Mouse (Mus musculus): ENCODE data around the gene Nox4.

Gene Nox4

DNA sequence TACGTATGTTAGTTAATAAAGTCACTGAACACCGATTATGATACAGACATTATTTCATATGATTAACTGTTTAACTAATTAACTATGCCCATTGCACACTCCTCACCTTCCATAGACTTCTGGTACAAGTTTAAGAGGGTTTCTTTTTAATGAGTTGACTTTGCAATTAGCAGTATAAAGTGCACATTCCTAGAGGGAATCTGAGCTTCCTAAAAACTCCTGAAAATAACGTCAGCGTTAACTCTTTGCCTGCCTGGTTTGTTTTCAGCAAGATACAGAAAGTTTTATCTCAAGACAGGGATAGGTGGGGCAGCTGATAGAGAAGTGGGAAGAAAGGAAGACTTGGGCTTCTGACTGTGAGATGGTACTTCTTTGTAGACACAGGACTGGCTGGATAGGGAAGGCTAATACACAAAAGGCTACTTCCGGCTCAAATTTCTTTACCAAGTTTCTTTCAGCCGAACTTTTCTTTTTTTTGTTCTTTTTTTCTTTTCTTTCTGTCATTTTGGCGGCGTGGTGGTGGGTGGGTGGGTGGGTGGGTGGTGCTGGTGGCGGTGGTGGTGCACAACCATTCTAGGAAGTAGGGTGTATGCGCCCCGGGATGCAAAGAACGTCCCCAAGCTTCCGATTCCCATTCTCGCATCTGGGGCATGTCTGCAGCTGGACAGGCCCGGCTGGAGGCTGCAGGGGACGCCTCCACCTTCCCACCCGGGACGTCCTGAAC, at the start of gene Nox4:
Gene Nox4, plus strand, starts transcription at position 241 of the 724 bp plus-strand sequence.
- DNase-seq (ENCODE audit: low read depth, low spot score), result no peak

DNA sequence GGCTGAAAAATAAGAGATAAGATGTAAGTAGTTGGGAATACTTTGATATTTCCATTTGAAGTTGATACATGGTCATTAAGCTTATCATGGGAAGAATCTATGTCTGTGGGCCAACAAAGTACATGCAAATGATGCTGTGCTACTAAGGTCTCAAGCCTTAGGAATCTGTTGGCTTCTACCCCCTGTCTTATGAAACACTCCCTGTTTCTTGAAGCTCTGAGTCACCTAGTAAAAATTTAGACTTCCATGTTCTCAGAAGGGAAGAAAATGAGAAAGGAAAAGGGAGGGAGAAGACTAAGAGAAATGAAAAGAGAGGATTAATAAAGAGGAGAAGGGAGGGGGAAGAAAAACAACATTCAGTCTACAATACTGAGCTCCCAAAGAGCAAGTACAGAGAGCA, 41.1 kb upstream of the Nox4 start:
- no peak for DNase-seq (ENCODE audit: low read depth, low spot score)

DNA sequence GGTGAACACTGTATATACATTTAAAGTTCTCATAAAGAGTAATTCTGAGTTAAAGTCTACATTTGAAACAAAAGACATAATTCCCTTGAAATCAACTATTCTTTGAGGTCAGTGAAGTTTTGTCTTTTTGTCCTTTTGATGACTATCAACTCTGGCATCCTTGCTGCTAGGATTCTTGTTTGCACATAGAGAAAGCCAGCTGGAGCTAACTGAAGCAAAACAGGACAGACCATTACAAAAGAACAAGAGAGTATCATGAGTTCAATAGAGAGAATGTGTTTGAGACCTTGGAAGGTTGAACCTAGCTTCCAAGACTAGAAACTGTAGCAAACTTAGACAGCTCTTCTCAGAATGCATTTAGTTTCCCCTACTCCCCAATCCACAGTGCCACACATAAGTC, 24.2 kb upstream of the Nox4 start:
- DNase-seq (ENCODE audit: low read depth, low spot score), result no peak

DNA sequence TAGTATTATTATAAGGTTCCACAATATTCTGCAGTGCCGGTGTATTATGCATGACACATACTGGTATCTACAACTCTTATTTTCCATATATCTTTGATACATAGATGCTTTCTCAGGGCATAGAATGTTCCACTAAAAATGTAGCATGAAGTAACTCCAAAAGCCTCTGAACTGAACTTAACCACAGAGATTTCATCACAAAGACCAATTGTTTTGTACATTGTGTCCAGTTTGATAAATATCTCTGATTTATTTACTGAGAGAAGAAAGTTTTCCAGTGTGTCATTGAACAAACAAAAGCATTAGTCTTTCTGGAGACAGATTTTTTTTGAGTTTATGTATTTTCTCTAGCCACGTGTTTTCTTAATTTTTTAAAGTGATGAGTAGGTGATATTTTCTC, 23.1 kb upstream of the Nox4 start:
- DNase-seq (ENCODE audit: low read depth, low spot score), result no peak

DNA sequence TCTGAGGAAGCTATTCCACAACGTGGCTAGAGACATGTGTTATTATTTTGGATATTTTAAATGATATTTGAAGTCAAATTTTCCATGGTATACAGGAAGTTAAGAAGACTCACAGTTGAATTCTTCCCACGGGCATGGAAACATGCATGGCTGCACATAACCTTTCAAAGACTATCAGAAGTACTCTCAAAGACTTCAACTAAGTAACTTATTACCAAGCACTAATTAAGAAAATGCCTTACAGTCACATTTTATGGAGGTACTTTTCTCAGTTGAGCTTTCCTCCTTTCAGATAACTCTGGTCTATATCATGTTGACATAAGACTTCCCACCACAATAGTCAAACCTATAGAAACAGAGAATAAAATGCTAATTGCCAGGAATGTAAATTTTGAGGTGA, 20.3 kb upstream of the Nox4 start:
- DNase-seq (ENCODE audit: low read depth, low spot score), result no peak

DNA sequence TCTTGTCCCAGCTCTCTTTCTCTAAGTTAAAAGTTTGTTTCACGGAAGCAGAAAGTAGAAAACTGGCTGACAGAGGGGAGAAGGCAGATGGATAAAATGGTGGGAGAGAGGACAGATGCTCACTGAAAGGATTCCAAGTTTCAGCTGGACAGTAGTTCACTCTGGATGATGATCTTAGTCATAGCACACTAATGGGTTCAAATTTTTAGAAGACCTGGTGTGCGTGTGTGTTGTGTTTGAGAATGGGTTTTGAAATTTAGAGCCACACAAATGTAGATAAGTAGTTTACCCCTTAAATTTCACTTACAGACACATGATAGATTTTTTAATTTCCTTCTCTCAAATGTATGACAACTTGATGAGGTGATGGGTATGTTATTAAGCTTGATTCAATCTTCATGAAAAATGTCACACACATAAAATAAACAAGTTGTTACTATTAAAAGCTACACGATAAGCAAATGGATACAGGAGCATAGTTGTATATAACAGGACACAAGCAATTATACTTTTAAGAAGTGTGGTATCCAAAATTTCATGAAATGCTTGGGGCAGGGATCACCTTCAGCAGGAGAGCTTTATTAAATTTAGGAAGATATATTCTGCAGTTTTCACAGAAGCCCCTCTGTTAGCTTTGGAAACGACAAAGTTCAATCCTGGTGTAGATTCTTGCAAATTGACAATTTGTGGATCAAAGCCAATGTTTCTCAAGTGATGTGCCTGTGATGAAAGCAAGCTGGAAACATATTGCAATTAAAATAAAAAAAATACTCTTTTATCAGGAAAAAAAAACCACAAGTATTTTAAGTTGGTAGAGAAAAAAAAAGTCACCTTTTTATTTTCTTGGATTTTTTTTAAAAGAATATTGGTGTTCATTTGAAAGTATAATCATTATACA, 18.6 kb upstream of the Nox4 start:
- DNase-seq (ENCODE audit: low read depth, low spot score), result no peak

DNA sequence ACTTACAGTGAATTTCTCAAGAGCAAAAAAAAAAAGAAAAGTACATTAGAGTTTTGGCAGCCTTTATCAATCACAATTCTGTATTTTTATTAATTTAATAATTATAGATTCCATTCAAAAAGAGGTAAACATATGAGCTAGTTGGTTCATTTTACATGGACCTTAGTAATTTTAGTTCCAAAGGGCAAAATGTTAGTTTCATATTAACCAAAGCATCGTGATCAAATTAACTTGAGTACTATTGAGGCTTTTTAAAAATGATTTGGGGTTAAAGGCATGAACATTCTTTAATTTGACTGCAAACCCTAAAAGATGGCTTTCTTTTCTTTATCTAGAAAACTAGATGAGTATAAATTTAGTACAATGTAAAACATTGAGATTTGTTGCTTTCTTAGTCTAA, 16.4 kb upstream of the Nox4 start:
- no peak for DNase-seq (ENCODE audit: low read depth, low spot score)

DNA sequence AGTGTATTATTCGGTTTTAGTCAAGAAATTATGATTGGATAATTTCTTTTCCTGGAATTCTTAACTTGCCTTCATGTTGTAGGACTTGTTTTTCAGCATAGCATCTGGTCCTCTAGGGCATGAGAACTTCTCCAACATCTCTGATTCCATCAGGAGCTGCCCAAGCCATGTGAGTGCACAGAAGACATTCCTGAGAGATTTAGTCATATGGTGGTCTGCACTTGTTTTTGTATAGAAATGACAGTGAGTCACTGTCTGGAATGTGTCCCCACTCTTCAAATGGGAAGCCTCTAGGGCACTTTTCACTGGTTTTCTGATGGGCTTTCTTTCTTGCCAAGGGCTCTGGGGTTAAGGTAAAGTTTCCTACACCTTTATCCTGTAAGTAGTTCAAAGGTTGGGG, 4.8 kb upstream of the Nox4 start:
- DNase-seq (ENCODE audit: low read depth, low spot score), result no peak

DNA sequence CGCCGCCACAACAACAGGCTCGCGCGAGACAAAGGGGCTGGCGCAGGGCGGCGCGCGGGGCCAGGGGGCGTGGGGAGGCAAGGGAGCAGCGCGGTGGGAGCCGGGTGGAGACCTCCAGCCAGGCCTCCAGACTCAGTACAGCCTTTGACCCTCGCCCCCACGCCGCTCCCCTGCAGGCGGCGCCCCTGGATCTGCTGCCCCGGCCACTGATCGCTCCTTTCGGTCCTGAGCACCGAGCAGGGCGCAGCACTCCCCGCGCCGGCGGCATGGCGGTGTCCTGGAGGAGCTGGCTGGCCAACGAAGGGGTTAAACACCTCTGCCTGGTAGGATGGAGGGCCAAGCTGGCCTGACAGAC, 661 bp downstream of the Nox4 start:
- no peak for DNase-seq (ENCODE audit: low read depth, low spot score)

DNA sequence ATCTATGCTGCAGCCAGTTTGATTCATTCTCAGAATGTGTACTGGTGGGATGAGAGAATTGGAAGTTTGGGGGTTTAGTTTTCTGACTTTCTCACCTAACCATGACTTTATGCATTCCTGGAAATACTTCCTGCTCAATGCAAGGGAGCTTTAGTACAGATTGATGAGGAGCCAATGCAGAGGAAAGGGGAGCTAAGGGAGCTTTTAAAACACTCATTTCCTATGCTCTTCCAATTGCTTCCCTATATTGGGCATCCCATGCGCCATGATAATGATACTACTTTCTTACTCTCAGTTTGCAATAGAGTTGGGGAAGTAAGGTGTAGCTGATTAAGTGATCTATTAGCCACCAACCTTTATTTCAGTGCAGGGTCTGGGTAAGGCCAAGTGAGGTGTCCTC, 1.0 kb downstream of the Nox4 start:
- no peak for DNase-seq (ENCODE audit: low read depth, low spot score)

DNA sequence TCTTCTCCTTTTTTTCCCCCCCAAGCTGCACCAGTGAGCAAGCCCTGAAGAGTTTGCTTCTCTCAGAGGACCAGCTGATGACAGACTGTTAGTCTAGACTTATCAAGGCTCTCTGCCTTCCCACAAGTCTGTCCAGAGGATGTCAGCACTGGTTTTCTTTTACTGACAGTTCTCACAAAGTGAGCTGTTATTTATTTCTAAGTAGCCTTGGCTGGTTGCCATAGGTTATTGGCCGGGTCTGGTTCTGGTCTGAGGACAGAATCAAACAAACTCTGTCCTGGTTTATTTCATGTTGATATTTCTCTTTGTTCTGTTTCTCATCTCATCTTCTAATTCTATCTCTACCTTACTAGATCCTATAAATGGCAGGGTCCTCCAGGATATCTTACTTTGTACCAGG, 2.0 kb downstream of the Nox4 start:
- DNase-seq (ENCODE audit: low read depth, low spot score), result no peak

DNA sequence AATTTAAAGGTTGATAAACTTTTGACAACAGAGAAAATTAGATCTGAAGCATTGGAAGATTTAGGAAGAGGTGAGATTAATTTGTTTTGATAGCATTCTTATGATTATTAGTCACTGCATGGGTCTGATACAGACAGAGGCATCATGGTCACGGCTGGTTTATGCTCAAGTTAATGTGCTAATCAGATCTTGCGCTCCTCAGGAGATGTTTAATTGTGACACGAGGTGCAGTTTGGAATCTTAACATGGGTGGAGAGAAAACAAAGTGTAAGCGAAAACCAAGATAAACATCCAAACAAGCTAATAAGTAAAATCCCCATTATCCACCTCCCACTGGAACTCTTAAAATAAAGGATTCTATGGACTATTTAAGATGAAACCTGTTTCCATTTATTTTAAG, 6.2 kb downstream of the Nox4 start:
- DNase-seq (ENCODE audit: low read depth, low spot score), result no peak

DNA sequence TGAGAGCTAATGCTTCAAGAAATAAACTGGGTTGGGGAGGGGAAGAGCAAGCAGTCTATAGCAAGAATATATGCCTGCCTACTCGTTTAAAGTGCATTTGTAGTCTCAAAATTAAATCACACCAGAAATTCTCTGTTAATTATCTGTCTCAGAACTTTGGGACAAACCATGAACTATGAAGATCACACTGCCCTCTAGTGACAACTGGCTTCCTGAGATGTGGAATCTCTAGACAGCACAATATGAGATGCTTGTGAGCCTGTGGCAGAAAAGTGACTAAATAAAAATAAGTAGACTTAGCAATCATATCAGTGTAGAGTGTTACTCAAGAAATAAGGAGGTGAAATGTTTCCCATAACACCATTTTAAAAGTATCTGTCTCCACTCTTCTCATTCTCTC, 31.3 kb downstream of the Nox4 start:
- peak; percentile 66 for DNase-seq (ENCODE audit: low read depth, low spot score)

DNA sequence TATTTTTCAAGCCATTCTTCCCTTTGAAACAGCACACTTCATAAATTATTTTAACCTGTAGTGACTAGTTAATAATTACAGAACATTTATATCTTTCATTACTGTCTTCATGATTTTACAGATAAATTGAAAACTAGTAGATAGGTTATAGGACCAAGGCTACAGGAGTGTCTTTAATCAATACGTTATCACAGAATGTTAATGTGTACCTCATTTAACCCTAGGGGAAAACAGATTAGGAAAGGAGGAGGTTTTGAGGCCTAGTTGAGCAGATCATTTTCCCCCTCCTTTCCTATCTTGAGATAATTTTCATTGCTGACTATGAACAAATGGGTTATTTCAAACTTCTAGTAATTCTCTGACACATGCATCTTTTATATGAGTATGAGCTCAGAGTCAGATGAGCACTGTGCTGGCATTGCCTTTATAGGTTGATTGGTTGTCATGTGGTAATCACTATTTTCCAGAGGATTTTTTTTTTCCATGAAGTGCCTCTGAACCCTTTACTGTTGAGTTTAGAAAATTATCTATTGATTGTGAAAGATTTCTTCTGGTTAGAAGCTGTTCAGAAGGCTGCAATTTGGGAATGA, 57.9 kb downstream of the Nox4 start:
- DNase-seq (ENCODE audit: low read depth, low spot score), result no peak

DNA sequence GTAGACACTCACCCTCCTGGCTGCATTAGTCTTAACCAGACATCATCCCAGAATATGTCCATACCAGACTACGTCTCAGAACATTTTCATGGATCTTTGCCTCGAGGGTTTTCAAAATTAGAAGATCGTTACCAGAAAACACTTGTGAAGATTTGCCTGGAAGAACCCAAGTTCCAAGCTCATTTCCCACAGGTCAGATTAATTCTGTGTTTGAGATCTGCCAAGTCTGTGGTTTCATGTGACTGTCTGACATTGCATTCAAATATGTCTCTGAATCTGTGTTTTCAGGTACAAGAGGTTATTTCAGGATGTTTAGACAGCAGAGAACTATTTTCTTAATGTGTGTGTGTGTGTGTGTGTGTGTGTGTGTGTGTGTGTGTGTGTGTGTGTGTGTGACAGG, 75.7 kb downstream of the Nox4 start:
- no peak for DNase-seq (ENCODE audit: low read depth, low spot score)

DNA sequence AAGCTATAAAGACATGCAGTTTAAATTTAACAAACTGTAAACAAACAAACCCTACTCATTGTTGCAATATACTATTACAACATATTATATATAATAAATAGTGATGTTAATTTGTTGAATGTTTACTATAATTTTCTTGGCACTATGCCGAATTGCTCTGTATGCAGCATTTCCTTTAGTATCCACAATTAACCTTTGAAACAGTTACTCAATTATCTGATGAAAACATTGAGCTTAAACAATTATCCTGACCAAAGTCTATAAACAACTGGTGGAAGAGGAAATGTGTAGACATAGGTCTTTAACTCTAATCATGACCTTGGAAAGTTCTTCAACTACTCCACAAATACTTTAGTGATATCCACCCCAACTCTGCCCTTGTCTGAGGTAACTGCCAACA, 76.2 kb downstream of the Nox4 start:
- no peak for DNase-seq (ENCODE audit: low read depth, low spot score)

DNA sequence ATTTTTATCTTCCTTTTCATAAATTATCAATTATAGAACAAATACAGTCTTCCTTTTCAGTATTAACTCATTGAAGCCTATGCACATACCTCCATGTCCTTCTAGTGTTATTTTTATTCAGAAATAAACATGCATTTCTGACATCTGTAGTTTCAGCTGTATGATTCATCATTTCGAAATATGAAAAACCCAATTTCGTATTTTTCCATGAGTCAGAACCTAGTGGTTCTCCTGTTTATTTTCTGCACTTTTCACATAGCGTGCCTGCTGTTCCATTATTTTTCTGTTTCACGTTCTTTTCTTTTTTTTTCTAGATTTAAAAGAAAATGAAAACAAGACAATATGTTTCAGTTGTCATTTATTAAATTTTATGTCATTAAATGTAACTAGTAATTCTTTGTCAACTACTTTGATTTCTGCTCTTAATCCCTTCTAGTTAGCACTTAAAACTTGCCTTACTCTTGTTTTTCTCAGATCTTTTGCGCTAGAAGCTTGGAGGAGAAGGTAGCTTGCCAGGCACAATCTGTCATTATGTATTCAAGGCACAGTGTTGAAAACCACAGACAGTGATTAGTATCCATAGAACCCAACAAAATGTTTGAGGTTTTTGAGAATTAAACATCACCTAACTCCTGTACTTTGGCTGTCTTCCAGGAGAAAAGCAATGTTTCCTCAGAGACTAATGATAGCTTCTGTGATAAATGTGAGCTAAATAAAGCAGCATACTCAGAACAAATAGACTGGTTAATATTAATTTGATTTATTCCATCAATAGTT, 85.1 kb downstream of the Nox4 start:
- peak; percentile 30 for DNase-seq (ENCODE audit: low read depth, low spot score)

DNA sequence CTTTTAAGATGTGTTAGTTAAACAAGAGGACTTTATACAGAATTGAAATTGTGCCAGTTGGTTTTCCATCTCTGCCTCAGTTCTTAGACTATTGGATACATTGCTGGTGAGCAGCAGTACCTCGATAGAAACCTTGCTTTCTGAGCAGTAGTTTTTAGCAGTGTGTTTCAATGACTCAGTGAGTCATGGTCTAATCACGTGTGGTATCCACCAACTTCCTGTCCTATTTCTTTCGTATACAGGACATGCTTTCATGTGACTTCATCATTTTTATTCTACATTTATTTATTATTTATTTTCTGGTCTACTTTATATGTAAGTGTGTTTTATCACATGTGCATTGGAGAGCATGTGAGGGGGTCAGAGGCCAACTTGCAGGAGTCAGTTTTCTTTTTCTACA, 99.7 kb downstream of the Nox4 start:
- no peak for DNase-seq (ENCODE audit: low read depth, low spot score)

DNA sequence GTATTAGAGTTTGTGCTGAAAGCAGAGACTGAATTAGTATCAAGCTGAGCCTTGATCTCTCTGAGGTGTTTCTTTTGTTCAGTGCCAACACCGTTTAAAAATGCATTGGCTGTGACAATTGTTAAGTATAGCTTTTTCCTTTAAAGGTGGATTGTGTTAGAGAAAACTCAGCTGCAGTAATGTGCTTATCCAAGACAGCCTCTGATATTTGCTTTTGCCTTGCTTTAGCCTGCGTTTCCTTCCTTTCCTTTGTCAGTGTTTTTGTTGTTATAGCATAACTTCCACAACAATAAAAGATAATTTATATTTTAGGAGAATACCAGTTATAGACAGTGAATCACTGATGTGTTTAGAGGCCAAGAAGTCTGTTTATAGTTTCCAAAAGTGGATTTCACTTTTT, 106.9 kb downstream of the Nox4 start:
- peak; percentile 27 for DNase-seq (ENCODE audit: low read depth, low spot score)

DNA sequence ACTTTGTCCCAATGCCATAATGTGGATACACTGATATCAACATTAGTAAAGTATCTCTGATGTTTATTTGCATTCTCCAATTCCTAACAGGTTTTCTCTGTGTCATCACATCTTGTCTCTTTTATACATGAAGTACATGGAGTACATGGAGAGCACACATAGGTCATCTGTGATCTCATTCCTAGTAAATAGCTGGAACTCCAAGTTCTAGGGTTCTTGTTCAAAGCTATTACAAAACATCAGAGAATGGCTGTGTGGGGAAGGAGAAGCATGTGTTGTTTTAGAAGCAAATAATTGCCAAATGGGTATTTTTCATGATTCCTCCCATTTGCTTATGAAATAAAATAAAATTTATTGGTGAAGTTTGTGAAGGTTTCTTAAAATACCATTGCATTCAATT, 121.9 kb downstream of the Nox4 start:
- DNase-seq (ENCODE audit: low read depth, low spot score), result no peak

DNA sequence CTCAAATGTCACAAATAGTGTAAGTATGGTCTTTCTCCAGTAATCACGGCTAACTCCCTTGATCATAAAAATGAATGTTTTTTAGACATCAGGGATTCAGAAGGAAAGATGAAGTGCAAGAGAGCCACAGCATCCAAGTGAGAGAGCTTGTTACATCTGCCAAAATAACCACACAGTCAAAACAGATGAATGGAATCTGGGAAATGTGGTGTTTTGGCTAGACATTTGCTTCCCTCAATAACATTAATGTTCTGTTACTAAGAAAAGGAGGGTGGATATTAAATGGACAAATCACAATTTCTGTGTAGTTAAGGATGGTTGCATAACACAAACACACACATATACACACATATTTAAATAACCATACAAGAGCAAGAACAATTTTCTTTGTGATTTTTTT, 123.2 kb downstream of the Nox4 start:
- DNase-seq (ENCODE audit: low read depth, low spot score), result peak; percentile 6

DNA sequence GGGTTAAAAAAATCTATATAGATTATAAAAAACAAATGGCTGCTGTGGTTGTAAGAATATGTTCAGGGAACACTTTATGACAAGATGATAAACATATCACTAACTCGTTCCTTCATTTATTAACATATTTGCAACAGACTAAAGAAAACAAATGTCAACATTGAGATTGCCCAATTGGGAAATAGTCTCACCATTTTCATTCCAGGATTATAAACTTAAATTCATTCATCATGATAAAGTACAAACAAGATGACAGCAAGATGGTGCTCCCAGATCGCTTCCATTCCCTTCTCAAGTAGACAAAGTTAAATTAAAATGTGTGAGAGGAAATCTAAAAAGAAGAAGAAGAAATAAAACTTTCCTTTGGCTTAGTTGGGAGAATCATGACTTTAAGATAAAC, 124.9 kb downstream of the Nox4 start:
- no peak for DNase-seq (ENCODE audit: low read depth, low spot score)

Data from brain, adult 2 months (tissue).